Mouse (Mus musculus): Measurements from ENCODE around the gene Rgr. TPM values are rescaled to one million over a fixed set of nuclear protein-coding genes. Genes with fewer than 3 reads are reported as not detected.
A peak's percentile ranks its signal among the peaks of the same experiment; 100 is the strongest.
"Not testable (repeated sequence)": the region's sequence is repeated elsewhere in the genome, so short reads cannot be mapped to it uniquely, and the experiment has no call there.

Rgr gene
- polyA plus RNA-seq, 1 experiment, result not detected

DNA sequence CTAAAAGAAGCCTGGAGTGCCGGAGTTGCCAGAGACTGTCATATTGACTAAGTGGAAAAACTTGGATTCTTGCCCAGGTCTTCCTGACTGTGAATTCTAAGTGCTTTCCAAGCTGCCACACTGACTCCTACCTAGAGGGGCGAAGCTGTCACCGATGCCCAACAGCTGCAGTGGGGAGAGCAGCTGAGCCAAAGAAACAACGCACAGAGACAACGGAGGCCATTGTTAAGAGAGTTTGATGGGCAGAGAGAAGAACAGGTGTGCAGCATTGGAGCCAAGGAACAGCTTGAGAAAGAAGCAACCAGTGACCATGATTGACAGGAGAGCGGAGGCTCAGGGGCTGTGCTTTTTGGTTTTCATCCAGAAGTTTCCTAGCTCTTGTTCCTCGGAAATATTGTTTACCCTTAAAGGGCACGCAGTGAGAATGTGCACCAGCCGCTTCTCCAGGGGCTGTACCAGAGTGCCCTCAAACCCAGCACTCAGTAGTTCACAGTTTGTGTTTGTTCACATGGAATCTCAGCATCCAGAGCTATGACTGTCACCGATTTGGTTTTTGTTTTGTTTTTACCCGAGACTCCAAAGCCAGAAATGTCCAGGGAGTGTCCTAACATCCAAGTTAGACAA is 16.2 kb downstream of the Rgr start:
- peak; percentile 83 for DNase-seq (ENCODE audit: low read depth)
- TF ChIP-seq POLR2A (IDR thresholded peaks at IDR 0.05; ENCODE audit: borderline replicate concordance, extremely low read depth, insufficient read depth, insufficient read length, poor library complexity, severe bottlenecking) (no peak), CTCF (IDR thresholded peaks at IDR 0.05; ENCODE audit: borderline replicate concordance, extremely low read depth, insufficient read depth, insufficient read length) (no peak)

DNA sequence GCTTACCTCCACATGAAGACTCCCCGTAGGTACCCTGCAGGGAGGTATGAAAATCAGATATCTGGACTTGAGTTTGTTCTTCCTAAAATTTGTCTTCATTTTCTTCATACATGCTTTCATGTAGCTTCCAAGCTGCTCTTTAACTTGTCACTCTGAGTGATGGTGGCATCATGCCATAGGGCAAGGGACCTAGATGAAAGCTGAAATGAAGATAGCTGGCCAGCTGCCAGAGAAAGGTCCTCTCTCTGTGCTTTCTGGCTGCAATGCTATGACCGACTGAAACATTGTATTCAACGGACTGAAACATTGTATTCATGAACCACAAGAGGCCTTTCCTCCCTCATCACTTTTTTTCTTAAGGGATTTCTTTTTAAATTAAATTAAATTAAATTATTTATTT is 20.2 kb downstream of the Rgr start:
- DNase-seq (ENCODE audit: low read depth), result peak; percentile 40
- TF ChIP-seq CTCF (IDR thresholded peaks at IDR 0.05; ENCODE audit: borderline replicate concordance, extremely low read depth, insufficient read depth, insufficient read length), result no peak
- no peak for TF ChIP-seq POLR2A (IDR thresholded peaks at IDR 0.05; ENCODE audit: borderline replicate concordance, extremely low read depth, insufficient read depth, insufficient read length, poor library complexity, severe bottlenecking)

DNA sequence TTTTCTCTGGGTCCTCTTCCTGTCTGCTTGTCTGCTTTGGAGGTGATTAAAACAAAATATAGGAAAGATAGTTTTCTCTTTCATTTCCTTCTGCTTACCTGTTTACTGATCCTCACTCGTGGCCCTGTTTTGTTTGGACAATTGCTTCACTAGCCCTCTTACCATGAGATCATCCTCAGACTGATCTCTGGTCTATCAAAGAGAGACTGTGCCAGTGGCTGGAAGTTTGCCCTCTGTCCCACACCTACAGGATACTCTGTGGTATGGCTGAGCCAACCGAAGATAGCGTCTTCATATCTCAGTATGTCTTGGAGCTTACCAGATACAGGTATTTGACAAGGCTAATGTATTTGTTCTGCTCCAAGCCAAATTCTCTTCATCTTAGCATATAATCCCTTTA is 20.8 kb downstream of the Rgr start:
- DNase-seq (ENCODE audit: low read depth), result no peak
- TF ChIP-seq CTCF (IDR thresholded peaks at IDR 0.05; ENCODE audit: borderline replicate concordance, extremely low read depth, insufficient read depth, insufficient read length) (no peak), POLR2A (IDR thresholded peaks at IDR 0.05; ENCODE audit: borderline replicate concordance, extremely low read depth, insufficient read depth, insufficient read length, poor library complexity, severe bottlenecking) (no peak)

DNA sequence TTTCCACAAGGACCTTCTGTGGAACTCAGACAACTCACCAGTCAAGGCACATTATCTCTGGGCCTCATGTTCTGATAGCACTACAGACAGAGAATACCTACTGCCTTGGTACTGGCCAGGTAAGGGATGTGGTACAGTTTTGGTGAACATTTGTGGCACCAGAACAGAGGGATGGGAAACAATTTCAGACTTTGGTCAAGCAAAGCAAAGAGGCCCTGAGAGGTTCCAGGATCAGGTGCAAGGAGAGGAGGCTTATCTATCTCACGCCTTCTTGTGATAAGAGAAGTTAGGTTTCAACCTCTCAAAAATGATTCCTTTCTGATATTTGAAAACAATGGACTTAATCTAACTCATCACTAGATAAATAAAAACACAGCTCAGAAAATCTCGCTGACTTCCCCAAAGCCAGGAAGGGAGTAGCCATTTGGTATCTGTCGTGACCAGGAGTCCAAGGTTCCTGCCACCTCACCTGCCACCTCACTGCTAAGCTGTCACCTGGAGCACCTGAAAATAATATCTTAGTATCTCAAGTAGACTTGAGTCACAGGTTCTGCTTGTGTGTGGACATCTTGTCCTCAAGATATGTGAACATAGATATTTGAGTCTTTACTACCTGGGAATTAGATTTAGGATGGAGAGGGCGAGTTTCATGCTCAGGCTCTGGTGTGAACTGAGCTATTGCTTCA is 21.4 kb downstream of the Rgr start:
- TF ChIP-seq CTCF (IDR thresholded peaks at IDR 0.05; ENCODE audit: borderline replicate concordance, extremely low read depth, insufficient read depth, insufficient read length) (no peak), POLR2A (IDR thresholded peaks at IDR 0.05; ENCODE audit: borderline replicate concordance, extremely low read depth, insufficient read depth, insufficient read length, poor library complexity, severe bottlenecking) (no peak)
- no peak for DNase-seq (ENCODE audit: low read depth)

DNA sequence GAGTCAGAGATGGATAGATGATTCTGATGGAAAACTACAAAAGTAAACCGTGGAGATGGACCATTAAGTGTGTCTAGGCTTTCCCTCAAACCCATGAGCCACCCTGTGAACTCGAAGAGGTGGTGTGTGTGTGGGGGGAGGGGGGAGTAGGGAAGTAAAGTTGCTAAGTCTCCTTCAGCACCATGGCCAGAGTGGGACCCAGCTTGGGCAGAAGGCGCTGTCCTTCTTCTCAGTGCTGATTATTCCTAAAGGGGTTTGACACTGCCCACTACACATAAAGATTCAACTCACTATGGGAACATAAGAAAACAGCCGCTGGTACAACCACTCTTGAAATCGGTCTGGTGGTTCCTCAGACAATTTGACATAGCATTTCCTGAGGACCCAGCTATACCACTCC is 32.9 kb downstream of the Rgr start:
- TF ChIP-seq CTCF (IDR thresholded peaks at IDR 0.05; ENCODE audit: borderline replicate concordance, extremely low read depth, insufficient read depth, insufficient read length) (no peak), POLR2A (IDR thresholded peaks at IDR 0.05; ENCODE audit: borderline replicate concordance, extremely low read depth, insufficient read depth, insufficient read length, poor library complexity, severe bottlenecking) (no peak)

DNA sequence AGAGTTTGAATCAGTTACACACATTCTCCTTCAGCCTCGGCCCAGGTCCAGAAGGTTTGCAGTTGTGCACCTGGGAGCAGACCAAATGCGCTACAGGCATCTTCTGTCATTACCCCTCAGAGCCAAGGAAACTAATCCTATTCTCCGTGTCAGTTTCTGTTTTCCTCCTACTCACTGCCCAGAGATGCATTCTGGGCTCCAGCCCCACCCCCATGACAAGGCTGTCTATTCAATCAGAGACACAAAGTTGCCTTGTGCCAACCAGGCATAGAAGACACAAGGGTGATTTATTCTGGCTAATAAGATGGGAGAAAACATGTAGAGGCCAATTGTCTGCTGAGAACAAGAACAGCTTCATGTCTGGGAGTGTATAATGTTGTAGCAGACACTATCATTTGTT is 35.1 kb downstream of the Rgr start:
- peak; percentile 60 for DNase-seq (ENCODE audit: low read depth)
- no peak for TF ChIP-seq POLR2A (IDR thresholded peaks at IDR 0.05; ENCODE audit: borderline replicate concordance, extremely low read depth, insufficient read depth, insufficient read length, poor library complexity, severe bottlenecking)
- no peak for TF ChIP-seq CTCF (IDR thresholded peaks at IDR 0.05; ENCODE audit: borderline replicate concordance, extremely low read depth, insufficient read depth, insufficient read length)

More for the DNA sequence above, 32.9 kb downstream of the Rgr start:
- peak; percentile 21 for DNase-seq (ENCODE audit: low read depth)

DNA sequence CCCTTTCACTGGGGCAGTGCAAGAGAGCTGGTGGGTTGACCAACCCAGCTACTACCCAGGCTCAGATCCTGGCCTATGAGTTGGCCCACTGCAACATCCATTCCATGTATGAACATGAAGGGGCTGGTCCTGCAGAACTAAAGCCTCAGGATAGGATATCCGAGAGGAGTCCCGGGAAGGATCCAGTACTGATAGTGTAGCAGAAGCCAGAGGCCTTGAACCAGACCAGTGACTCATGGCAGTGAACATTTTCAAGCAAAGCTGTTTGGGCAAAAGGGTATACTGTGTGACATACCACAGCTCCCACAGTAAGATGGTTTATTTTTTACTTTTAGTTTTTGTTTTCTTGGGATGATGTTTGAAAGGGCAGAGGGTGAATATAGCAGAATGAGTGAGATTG is 39.1 kb downstream of the Rgr start:
- TF ChIP-seq POLR2A (IDR thresholded peaks at IDR 0.05; ENCODE audit: borderline replicate concordance, extremely low read depth, insufficient read depth, insufficient read length, poor library complexity, severe bottlenecking) (no peak), CTCF (IDR thresholded peaks at IDR 0.05; ENCODE audit: borderline replicate concordance, extremely low read depth, insufficient read depth, insufficient read length) (no peak)
- DNase-seq (ENCODE audit: low read depth), result no peak

DNA sequence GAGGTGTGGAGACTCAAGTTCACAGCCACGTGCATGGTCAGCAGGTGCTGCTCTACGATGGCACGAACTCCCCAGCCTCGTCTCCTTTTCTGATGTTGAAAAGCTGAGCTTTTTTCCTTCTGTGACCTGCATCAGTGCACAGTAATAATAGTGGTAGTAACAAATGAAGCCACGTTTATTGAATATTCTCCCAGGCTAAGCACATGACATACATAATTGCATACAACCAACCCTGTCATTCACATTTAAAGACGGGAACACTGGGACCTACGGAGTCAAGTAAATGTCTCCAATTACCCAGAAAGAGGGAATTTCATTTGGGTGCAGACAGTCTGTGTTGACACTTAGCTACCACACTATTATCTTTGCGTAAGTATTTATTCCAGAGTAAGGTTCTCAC is 42.3 kb downstream of the Rgr start:
- DNase-seq (ENCODE audit: low read depth), result peak; percentile 26
- TF ChIP-seq CTCF (IDR thresholded peaks at IDR 0.05; ENCODE audit: borderline replicate concordance, extremely low read depth, insufficient read depth, insufficient read length), result no peak

DNA sequence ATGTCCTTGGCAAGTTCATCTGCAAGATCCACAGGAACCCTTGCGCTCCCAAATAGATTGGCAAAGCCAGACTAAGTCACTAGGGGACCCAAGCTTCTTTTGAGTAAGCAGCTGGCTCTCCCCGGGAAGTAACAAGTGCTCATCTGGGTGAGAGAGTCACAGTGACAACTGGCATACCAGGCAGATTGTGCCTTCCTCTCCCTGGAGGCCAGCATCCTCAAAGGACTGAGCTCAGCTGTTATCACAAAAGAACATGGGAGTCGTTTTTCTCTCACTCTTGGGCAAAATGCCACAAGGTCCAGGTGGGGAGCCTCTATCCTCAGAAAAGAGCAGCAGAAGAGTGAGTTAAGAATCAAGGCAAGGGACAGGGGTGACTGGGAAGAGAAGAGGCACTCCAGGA is 42.9 kb downstream of the Rgr start:
- peak; percentile 59 for DNase-seq (ENCODE audit: low read depth)
- TF ChIP-seq CTCF (IDR thresholded peaks at IDR 0.05; ENCODE audit: borderline replicate concordance, extremely low read depth, insufficient read depth, insufficient read length) (no peak), POLR2A (IDR thresholded peaks at IDR 0.05; ENCODE audit: borderline replicate concordance, extremely low read depth, insufficient read depth, insufficient read length, poor library complexity, severe bottlenecking) (no peak)

DNA sequence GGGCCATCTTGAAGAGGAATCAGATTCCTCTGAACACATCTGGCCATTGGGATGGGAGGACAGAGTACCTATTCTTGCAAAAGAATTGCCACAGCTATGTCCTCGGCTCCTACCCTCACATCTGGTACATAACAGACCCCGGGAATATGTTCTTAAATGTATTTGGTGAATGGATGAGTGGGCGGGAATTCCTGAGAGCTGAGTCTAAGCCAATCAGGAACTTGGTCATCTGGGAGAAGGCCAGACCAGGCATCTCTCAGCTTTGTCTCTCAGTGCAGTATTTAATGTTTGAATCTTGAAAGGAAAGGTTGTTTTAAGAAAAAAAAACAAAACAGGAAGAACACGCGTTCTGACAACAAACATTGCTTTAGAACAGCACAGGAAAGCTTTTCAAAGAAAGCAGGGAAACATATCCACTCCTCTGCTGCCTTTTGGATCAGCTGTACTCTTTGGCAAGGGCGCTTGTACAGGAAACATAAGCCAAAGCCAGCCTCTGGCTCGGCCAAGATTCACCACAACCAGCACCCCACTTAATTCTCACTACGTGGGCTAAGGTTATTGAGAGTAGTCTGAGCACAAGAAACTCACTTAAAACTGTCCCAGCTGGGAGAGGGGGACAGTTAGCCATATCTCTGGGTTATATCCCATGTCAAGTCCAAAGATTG is 45.2 kb downstream of the Rgr start:
- TF ChIP-seq POLR2A (IDR thresholded peaks at IDR 0.05; ENCODE audit: borderline replicate concordance, extremely low read depth, insufficient read depth, insufficient read length, poor library complexity, severe bottlenecking), result no peak
- TF ChIP-seq CTCF (IDR thresholded peaks at IDR 0.05; ENCODE audit: borderline replicate concordance, extremely low read depth, insufficient read depth, insufficient read length), result no peak
- DNase-seq (ENCODE audit: low read depth), result no peak

DNA sequence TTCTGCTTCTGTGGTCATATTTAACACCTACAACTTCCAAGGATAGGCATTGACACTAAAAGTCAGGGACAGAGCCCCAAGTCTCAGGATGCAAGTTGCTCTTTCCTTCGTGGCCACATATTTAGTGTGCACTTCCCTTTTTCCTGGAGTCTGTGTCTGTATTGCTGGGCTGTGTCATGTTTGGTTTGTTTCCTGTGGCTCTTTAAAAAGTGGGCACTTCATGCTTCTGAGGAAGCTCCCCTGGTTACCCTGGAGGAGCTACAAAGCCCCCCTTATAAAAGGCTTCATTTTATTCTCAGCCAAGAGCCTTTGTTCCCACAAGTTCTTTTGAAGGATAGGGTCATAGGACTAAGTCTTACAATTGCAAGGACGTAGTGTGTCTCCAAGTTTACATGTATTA is 45.9 kb downstream of the Rgr start:
- TF ChIP-seq POLR2A (IDR thresholded peaks at IDR 0.05; ENCODE audit: borderline replicate concordance, extremely low read depth, insufficient read depth, insufficient read length, poor library complexity, severe bottlenecking) (no peak), CTCF (IDR thresholded peaks at IDR 0.05; ENCODE audit: borderline replicate concordance, extremely low read depth, insufficient read depth, insufficient read length) (no peak)
- DNase-seq (ENCODE audit: low read depth), result no peak

DNA sequence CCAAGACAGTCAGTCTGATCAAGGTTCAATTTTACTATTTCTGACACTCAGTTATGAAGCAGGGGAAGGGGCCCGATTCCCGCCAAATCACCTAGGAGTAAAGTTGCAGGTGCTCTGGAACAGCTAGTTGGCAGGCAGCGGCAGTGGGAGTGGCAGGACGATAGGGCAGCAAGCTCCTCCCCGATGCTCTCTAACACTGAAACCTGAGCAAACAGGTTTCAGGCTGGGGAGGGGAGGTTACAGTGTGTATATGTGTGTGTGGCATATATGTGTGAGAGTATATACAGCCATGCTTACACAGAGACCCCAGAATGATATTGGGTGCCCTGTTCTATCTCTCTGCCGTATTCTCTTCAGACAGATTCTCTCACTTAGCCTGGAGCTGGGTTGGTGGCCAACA is 48.0 kb downstream of the Rgr start:
- not testable (repeated sequence) for DNase-seq (ENCODE audit: low read depth)

All from brain, embryonic 14.5 days (tissue).